Mouse (Mus musculus) kidney, embryonic 16.5 days (tissue): ENCODE data around the gene Itgam. TPM values are rescaled to one million over a fixed set of nuclear protein-coding genes. Genes with fewer than 3 reads are reported as not detected.
"Not testable (repeated sequence)": the region's sequence is repeated elsewhere in the genome, so short reads cannot be mapped to it uniquely, and the experiment has no call there.

Experiments
- ATAC-seq: fragments of 200-750 bp; cut with Nextera tagmentation; 2 replicates; pipeline ENCODE4 v1.8.0; 2017; ENCODE audit warnings: moderate TSS enrichment; ENCODE audit not compliant: low FRiP score, low TSS enrichment
- H3K27ac ChIP-seq: fragments of 300-500 bp; sonication (generic); 2 replicates; pipeline ENCODE4 v1.5.1; 2014; ENCODE audit warnings: low read length
- H3K27me3 ChIP-seq: fragments of 300-500 bp; sonication (generic); 2 replicates; pipeline ENCODE4 v1.6.1; 2014; ENCODE audit warnings: low read length, control low read depth, mixed read lengths; ENCODE audit not compliant: insufficient read depth
- H3K36me3 ChIP-seq: fragments of 300-500 bp; sonication (generic); 2 replicates; pipeline ENCODE4 v1.6.1; 2014; ENCODE audit warnings: low read length, control low read depth, mixed read lengths; ENCODE audit not compliant: insufficient read depth
- H3K4me1 ChIP-seq: fragments of 300-500 bp; sonication (generic); 2 replicates; pipeline ENCODE4 v1.6.1; 2014; ENCODE audit warnings: low read length, control low read depth, mixed read lengths; ENCODE audit not compliant: insufficient read depth
- H3K4me2 ChIP-seq: fragments of 300-500 bp; sonication (generic); replicated peaks from 2 replicates; pipeline ENCODE4 v1.6.1; 2014; ENCODE audit warnings: low read depth, low read length
- H3K4me3 ChIP-seq: fragments of 300-500 bp; sonication (generic); 2 replicates; pipeline ENCODE4 v1.5.1; 2014; ENCODE audit warnings: mild to moderate bottlenecking, low read length
- H3K9ac ChIP-seq: fragments of 300-500 bp; sonication (generic); replicated peaks from 2 replicates; pipeline ENCODE4 v1.6.1; 2014; ENCODE audit warnings: low read length
- H3K9me3 ChIP-seq: fragments of 300-500 bp; sonication (generic); 2 replicates; pipeline ENCODE4 v1.6.1; 2016; ENCODE audit warnings: low read length, control low read depth
- WGBS: fragments of 180-500 bp; shearing (Covaris S2); extraction: QIAGEN DNeasy Blood & Tissue Kit; methylation state at CpG from one replicate; pipeline ENCODE4 v1.1.7; 2014; 5-methylcytosine and 5-hydroxymethylcytosine counted together
- polyA plus RNA-seq: library from polyadenylated mRNA; unstranded; fragments of >200 nt; fragmentation: Nextera tagmentation; extraction: Ambion mirVana; gene quantifications from 2 replicates; pipeline ENCODE4 v1.2.1, GENCODE M21; 2015

The Itgam gene
- polyA plus RNA-seq, 1 experiment from 2014 or later, result 0.80 TPM

- Histone ChIP-seq H3K4me1 (no peaks in the 10 kb centered on the region), H3K27me3 (no peaks in the 10 kb centered on the region), H3K4me2 (no peak overlapping the region), H3K27ac (no peak overlapping the region), H3K9ac (no peak overlapping the region), H3K36me3 (no peaks in the 10 kb centered on the region), H3K9me3 (no peaks in the 10 kb centered on the region), H3K4me3 (no peak overlapping the region)
- no peak for ATAC-seq
- WGBS, result 79% methylated on average over 4 of the region's 4 CpGs
Observed at GRCm38 (mm10) chr7:128025381-128025780, 37.1 kb upstream of the Itgam start.

GRCm38 (mm10) chr7:128031403-128031976, 30.9 kb upstream of the Itgam start:
- H3K4me1 ChIP-seq, result no peaks in the 10 kb centered on the region
- no peak overlapping the region for H3K4me2 ChIP-seq
- no peak; the same call in 1 of the 2 replicates for ATAC-seq
- WGBS, result 38% methylated on average over 9 of the region's 9 CpGs
- H3K27ac ChIP-seq, result no peak overlapping the region
- no peaks in the 10 kb centered on the region for H3K27me3 ChIP-seq
- no peak overlapping the region for H3K4me3 ChIP-seq
- no peaks in the 10 kb centered on the region for H3K36me3 ChIP-seq
- H3K9me3 ChIP-seq, result no peaks in the 10 kb centered on the region
- no peak overlapping the region for H3K9ac ChIP-seq

GRCm38 (mm10) chr7:128032290-128032988, 30.0 kb upstream of the Itgam start:
- Histone ChIP-seq H3K9me3 (no peaks in the 10 kb centered on the region), H3K4me2 (no peak overlapping the region), H3K27ac (no peak overlapping the region), H3K36me3 (no peaks in the 10 kb centered on the region), H3K4me1 (no peaks in the 10 kb centered on the region), H3K4me3 (no peak overlapping the region), H3K9ac (no peak overlapping the region), H3K27me3 (no peaks in the 10 kb centered on the region)
- WGBS, result 88% methylated on average over 5 of the region's 5 CpGs
- ATAC-seq, result no peak

GRCm38 (mm10) chr7:128032989-128033293, 29.5 kb upstream of the Itgam start:
- no peak overlapping the region for H3K4me2 ChIP-seq
- WGBS, result 97% methylated on average over 3 of the region's 3 CpGs
- H3K9me3 ChIP-seq, result no peaks in the 10 kb centered on the region
- no peaks in the 10 kb centered on the region for H3K27me3 ChIP-seq
- H3K4me3 ChIP-seq, result no peak overlapping the region
- no peak for ATAC-seq
- no peak overlapping the region for H3K9ac ChIP-seq
- no peaks in the 10 kb centered on the region for H3K36me3 ChIP-seq
- no peak overlapping the region for H3K27ac ChIP-seq
- H3K4me1 ChIP-seq, result no peaks in the 10 kb centered on the region

- no peak overlapping the region for H3K4me3 ChIP-seq
- no peaks in the 10 kb centered on the region for H3K27me3 ChIP-seq
- H3K27ac ChIP-seq, result no peak overlapping the region
- no peak overlapping the region for H3K4me2 ChIP-seq
- no peak for ATAC-seq
- WGBS, result 95% methylated on average over 4 of the region's 4 CpGs
- no peaks in the 10 kb centered on the region for H3K36me3 ChIP-seq
- H3K4me1 ChIP-seq, result no peaks in the 10 kb centered on the region
- H3K9ac ChIP-seq, result no peak overlapping the region
- H3K9me3 ChIP-seq, result no peaks in the 10 kb centered on the region
Observed at GRCm38 (mm10) chr7:128033616-128034015, 28.8 kb upstream of the Itgam start.

GRCm38 (mm10) chr7:128042161-128042820, 20.1 kb upstream of the Itgam start:
- not testable (repeated sequence) for ATAC-seq, H3K4me2 ChIP-seq, H3K27me3 ChIP-seq, H3K36me3 ChIP-seq, H3K4me1 ChIP-seq, H3K4me3 ChIP-seq, H3K9ac ChIP-seq, H3K27ac ChIP-seq, H3K9me3 ChIP-seq
- 82% methylated on average over 15 of the region's 15 CpGs for WGBS

GRCm38 (mm10) chr7:128044142-128044785, 18.2 kb upstream of the Itgam start:
- no peak for ATAC-seq
- H3K27ac ChIP-seq, result no peak overlapping the region
- H3K4me1 ChIP-seq, result no peaks in the 10 kb centered on the region
- no peaks in the 10 kb centered on the region for H3K27me3 ChIP-seq
- H3K4me3 ChIP-seq, result no peak overlapping the region
- H3K4me2 ChIP-seq, result no peak overlapping the region
- no peaks in the 10 kb centered on the region for H3K36me3 ChIP-seq
- WGBS, result 70% methylated on average over 4 of the region's 4 CpGs
- H3K9me3 ChIP-seq, result no peaks in the 10 kb centered on the region
- no peak overlapping the region for H3K9ac ChIP-seq

GRCm38 (mm10) chr7:128045640-128046039, 16.8 kb upstream of the Itgam start:
- 67% methylated on average over 2 of the region's 2 CpGs for WGBS
- no peak overlapping the region for H3K27ac ChIP-seq
- H3K9ac ChIP-seq, result no peak overlapping the region
- H3K4me1 ChIP-seq, result no peaks in the 10 kb centered on the region
- H3K27me3 ChIP-seq, result no peaks in the 10 kb centered on the region
- no peaks in the 10 kb centered on the region for H3K36me3 ChIP-seq
- no peaks in the 10 kb centered on the region for H3K9me3 ChIP-seq
- no peak for ATAC-seq
- no peak overlapping the region for H3K4me2 ChIP-seq
- no peak overlapping the region for H3K4me3 ChIP-seq

GRCm38 (mm10) chr7:128048819-128049218, 13.6 kb upstream of the Itgam start:
- H3K4me1 ChIP-seq, result no peaks in the 10 kb centered on the region
- ATAC-seq, result no peak
- no peaks in the 10 kb centered on the region for H3K36me3 ChIP-seq
- H3K9ac ChIP-seq, result no peak overlapping the region
- no peak overlapping the region for H3K4me3 ChIP-seq
- H3K4me2 ChIP-seq, result no peak overlapping the region
- no peak overlapping the region for H3K27ac ChIP-seq
- no peaks in the 10 kb centered on the region for H3K9me3 ChIP-seq
- WGBS, result 95% methylated on average over 4 of the region's 4 CpGs
- no peaks in the 10 kb centered on the region for H3K27me3 ChIP-seq

- H3K4me3 ChIP-seq, result no peak overlapping the region
- H3K9me3 ChIP-seq, result no peaks in the 10 kb centered on the region
- no peaks in the 10 kb centered on the region for H3K27me3 ChIP-seq
- H3K36me3 ChIP-seq, result no peaks in the 10 kb centered on the region
- H3K4me2 ChIP-seq, result no peak overlapping the region
- no peak for ATAC-seq
- H3K4me1 ChIP-seq, result no peaks in the 10 kb centered on the region
- WGBS, result 88% methylated on average over 2 of the region's 2 CpGs
- no peak overlapping the region for H3K9ac ChIP-seq
- no peak overlapping the region for H3K27ac ChIP-seq
Observed at GRCm38 (mm10) chr7:128049254-128049653, 13.2 kb upstream of the Itgam start.
